Mouse (Mus musculus): ENCODE measurements around the gene Eepd1. TPM values are rescaled to one million over a fixed set of nuclear protein-coding genes. Genes with fewer than 3 reads are reported as not detected.
"Not testable (repeated sequence)": the region's sequence is repeated elsewhere in the genome, so short reads cannot be mapped to it uniquely, and the experiment has no call there.

Eepd1 gene
- total RNA-seq (2021) = 10 to 100 TPM; 13.2 to 15.0 TPM
- long read RNA-seq, transcript Eepd1-201 (8 exons, 2,723 nt) = major isoform, 17 of 21 reads
- long read RNA-seq, partial matches to known transcripts = 2 of 21 reads
- long read RNA-seq, other reads (novel, unspliced or antisense) = 2 of 21 reads

- peak; percentile 92 to 97 for DNase-seq (ENCODE audit: low spot score in 2 of 2)
Measured at GRCm38 (mm10) chr9:25481344-25482095, at the start of gene Eepd1. Gene Eepd1, plus strand, starts transcription at chr9:25481547.

- no peak for DNase-seq (ENCODE audit: low spot score in 2 of 2)
Measured at GRCm38 (mm10) chr9:25438836-25439235, 42.5 kb upstream of the Eepd1 start.

GRCm38 (mm10) chr9:25440046-25440445, 41.3 kb upstream of the Eepd1 start:
- not testable (repeated sequence) for DNase-seq (ENCODE audit: low spot score in 2 of 2)

GRCm38 (mm10) chr9:25442041-25442440, 39.3 kb upstream of the Eepd1 start:
- no peak for DNase-seq (ENCODE audit: low spot score in 2 of 2)

- no peak for DNase-seq (ENCODE audit: low spot score in 2 of 2)
Measured at GRCm38 (mm10) chr9:25443029-25443428, 38.3 kb upstream of the Eepd1 start.

GRCm38 (mm10) chr9:25443546-25443945, 37.8 kb upstream of the Eepd1 start:
- no peak for DNase-seq (ENCODE audit: low spot score in 2 of 2)

- DNase-seq (ENCODE audit: low spot score in 2 of 2) = no peak
Measured at GRCm38 (mm10) chr9:25450394-25450793, 31.0 kb upstream of the Eepd1 start.

GRCm38 (mm10) chr9:25455027-25455426, 26.3 kb upstream of the Eepd1 start:
- DNase-seq (ENCODE audit: low spot score in 2 of 2) = no peak

GRCm38 (mm10) chr9:25460835-25461555, 20.4 kb upstream of the Eepd1 start:
- DNase-seq (ENCODE audit: low spot score in 2 of 2) = no peak

GRCm38 (mm10) chr9:25464305-25464704, 17.0 kb upstream of the Eepd1 start:
- DNase-seq (ENCODE audit: low spot score in 2 of 2) = no peak

- no peak for DNase-seq (ENCODE audit: low spot score in 2 of 2)
Measured at GRCm38 (mm10) chr9:25479392-25480020, 1.8 kb upstream of the Eepd1 start.

GRCm38 (mm10) chr9:25480676-25481075, 671 bp upstream of the Eepd1 start:
- no peak for DNase-seq (ENCODE audit: low spot score in 2 of 2)

- DNase-seq (ENCODE audit: low spot score in 2 of 2) = no peak
Measured at GRCm38 (mm10) chr9:25482322-25482998, 1.1 kb downstream of the Eepd1 start.

GRCm38 (mm10) chr9:25482999-25483347, 1.6 kb downstream of the Eepd1 start:
- no peak for DNase-seq (ENCODE audit: low spot score in 2 of 2)

GRCm38 (mm10) chr9:25483931-25484618, 2.7 kb downstream of the Eepd1 start:
- DNase-seq (ENCODE audit: low spot score in 2 of 2) = no peak

- no peak for DNase-seq (ENCODE audit: low spot score in 2 of 2)
Measured at GRCm38 (mm10) chr9:25484619-25484986, 3.3 kb downstream of the Eepd1 start.

- DNase-seq (ENCODE audit: low spot score in 2 of 2) = no peak
Measured at GRCm38 (mm10) chr9:25485006-25485405, 3.7 kb downstream of the Eepd1 start.

GRCm38 (mm10) chr9:25485406-25485805, 4.1 kb downstream of the Eepd1 start:
- DNase-seq (ENCODE audit: low spot score in 2 of 2) = no peak

GRCm38 (mm10) chr9:25486246-25486807, 5.0 kb downstream of the Eepd1 start:
- no peak for DNase-seq (ENCODE audit: low spot score in 2 of 2)

GRCm38 (mm10) chr9:25487446-25488110, 6.2 kb downstream of the Eepd1 start:
- DNase-seq (ENCODE audit: low spot score in 2 of 2) = no peak
